Mouse (Mus musculus) heart, adult 8-10 months (tissue): Measurements from ENCODE around the gene Cracr2a. TPM values are rescaled to one million over a fixed set of nuclear protein-coding genes. Genes with fewer than 3 reads are reported as not detected.
"Not testable (repeated sequence)": the region's sequence is repeated elsewhere in the genome, so short reads cannot be mapped to it uniquely, and the experiment has no call there.

Source experiments
- DNase-seq: peaks from one replicate; pipeline ENCODE4 v3.0.0; 2022; ENCODE audit warnings: low spot score
- total RNA-seq, 4 experiments: library from RNA; stranded (reverse); gene quantifications; 2 replicates each; pipeline ENCODE4 v1.2.4; 2022

The Cracr2a gene
- total RNA-seq = 1 to 10 TPM in 3 of 4 experiments, under 1 TPM in 1; 0.35 to 3.4 (median 2.4) TPM

GRCm38 (mm10) chr6:127561231-127562020 is at the start of gene Cracr2a:
Gene Cracr2a (plus strand): TSS chr6:127561338.
- peak; percentile 72 for DNase-seq

GRCm38 (mm10) chr6:127513776-127514175 is 47.4 kb upstream of the Cracr2a start:
- not testable (repeated sequence) for DNase-seq

DNA sequence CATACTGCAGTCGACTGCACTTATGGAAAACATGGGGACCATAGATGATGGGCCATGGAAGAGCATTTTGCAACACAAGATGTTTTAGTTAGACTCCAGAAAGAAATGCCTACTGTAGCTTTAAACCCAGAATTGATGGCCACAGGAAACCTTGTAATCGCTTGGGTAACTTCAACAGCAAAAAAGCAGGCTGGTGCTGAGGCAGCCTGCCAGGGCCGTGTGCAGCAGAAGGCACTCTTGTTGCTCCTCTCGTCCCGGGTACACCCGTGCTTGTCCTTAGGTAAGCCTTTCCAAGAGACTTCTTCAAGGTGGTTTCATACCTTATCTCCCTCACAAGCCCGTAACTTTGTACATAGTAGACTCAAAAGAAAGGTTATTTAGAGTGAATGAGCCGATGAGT is 40.0 kb upstream of the Cracr2a start:
- no peak for DNase-seq

DNA sequence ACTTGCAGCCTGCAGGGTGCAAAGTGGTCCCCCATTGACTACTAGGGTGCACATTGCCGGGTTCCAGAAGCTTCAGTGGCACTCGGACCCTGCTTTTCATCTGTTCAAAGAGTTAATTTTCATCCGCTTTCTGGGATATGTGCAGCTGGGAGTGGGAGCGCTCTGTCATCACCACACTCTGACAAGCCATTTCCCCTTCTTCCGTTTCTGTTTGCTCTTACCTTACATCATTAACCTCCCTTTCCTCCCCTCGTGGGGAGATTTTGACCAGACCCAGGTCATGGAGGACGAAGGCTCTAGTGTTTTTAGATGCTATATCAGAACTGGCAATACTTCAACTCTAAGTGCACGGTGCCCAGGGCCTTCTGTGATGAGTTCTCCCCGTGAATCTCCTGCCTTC is 38.8 kb upstream of the Cracr2a start:
- DNase-seq = no peak

DNA sequence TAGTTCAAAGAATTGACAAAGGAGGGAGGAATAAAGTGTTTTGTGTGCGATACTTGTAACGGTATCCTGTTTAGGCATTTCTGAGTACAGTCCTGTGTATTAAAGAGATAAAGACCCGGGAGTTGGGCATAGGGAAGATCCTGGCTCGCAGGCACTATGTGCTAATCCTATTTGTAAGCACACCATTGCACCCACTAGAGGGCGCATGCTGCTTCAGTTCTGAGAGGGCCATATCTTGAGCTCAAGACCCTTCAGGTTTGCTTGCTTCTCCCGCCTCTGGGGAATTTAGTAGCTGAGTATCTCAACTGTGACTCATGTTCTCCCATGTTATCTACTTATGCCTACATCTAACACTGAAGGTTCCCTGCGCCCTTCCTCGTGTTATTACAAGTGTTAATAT is 36.7 kb upstream of the Cracr2a start:
- no peak for DNase-seq

DNA sequence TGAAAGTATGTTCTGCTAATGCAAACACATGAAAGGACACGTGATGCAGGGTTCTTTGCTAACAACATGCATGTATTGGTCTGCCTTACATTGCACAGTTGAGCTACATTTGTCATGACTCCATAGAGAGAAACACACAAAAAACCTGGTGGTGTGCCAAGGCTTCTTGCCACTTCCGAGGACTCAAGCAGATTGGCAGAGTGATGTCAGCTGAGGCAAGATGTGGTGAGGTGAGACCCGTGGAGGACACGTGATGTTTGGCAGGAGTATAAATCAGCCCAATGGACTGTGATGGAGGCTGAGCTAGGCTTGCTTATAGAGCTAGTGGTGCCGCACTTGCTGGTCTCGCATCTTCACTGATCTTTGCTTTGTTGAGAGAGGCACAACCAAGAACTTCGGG is 32.5 kb upstream of the Cracr2a start:
- no peak for DNase-seq

DNA sequence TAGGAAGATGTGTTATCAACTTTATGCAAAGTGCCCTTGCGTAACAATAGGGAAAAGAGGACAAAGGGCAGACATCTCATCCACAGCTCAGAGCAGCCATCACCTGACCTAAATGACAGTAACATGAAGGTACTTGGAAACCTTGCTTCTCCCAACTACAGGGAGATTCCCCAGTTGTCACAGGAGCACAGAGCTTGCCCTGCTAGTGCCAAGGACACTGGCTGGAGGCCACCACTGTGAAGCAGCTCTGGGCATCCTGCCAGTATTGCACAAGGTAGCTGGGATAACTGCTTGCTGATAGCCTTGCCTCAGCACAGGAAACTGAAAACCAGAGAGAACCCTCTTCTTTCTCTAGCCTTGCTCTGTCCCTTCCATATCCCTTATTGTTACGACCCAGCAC is 31.7 kb upstream of the Cracr2a start:
- peak; percentile 73 for DNase-seq

- no peak for DNase-seq
Measured at GRCm38 (mm10) chr6:127530206-127530605, 30.9 kb upstream of the Cracr2a start.

- no peak for DNase-seq
Measured at GRCm38 (mm10) chr6:127531412-127532205, 29.5 kb upstream of the Cracr2a start.

GRCm38 (mm10) chr6:127532304-127532703 is 28.8 kb upstream of the Cracr2a start:
- no peak for DNase-seq

GRCm38 (mm10) chr6:127533766-127534165 is 27.4 kb upstream of the Cracr2a start:
- no peak for DNase-seq

GRCm38 (mm10) chr6:127537035-127537434 is 24.1 kb upstream of the Cracr2a start:
- DNase-seq = no peak

- no peak for DNase-seq
Measured at GRCm38 (mm10) chr6:127538118-127538517, 23.0 kb upstream of the Cracr2a start.

DNA sequence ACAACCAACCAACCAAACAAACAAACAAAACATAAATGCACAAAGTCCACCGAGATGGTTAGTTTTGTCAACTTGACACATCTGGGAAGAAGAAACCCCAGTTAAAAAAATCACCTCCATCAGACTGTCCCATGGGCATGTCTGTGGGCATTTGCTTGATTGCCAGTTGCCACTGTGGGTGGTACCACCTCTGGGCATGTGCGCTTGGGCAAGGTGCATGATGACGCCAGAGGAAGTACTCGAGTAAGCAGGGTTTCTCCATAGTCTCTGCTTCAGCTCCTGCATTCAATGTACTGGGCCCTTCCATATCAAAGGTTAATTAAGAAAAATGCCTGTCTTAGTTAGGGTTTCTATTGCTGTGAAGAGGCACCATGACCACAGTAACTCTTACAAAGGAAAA is 21.9 kb upstream of the Cracr2a start:
- no peak for DNase-seq

DNA sequence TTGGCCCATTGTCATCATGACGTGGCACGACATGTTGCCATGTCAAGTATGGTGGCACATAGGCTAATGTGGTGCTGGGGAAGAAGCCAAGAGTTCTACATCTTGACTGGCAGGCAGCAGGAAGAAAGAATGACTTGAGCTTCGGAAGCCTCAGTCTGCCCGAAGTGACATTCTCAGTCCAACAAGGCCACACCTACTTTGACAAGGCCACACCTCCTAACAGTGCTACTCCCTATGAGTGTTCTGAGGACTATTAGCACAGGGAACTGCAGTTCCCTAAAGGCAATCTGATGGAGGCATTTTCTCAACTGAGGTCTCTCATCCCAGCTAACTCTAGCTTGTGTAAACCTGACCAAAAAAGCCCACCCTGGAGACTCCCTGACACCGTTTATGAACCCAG is 21.5 kb upstream of the Cracr2a start:
- DNase-seq = no peak

DNA sequence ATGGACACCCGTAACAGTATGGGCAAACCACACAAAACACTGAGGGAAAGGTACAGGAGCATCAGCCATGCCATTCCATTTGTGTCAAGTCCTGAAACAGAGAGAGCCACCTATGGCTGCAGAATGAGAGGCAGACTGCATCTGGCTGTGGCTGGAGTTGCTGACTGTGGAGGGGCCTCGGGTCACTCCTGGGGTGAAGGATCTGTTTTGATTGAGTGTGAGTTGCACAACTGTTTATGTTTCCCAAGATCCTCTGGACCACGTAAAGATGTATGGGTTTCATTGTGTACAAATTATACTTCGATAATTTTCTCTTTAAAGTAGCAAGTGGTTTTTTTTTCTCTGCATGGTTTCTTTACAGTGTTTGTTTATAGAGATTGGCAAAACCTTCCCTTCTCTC is 20.6 kb upstream of the Cracr2a start:
- DNase-seq = no peak

DNA sequence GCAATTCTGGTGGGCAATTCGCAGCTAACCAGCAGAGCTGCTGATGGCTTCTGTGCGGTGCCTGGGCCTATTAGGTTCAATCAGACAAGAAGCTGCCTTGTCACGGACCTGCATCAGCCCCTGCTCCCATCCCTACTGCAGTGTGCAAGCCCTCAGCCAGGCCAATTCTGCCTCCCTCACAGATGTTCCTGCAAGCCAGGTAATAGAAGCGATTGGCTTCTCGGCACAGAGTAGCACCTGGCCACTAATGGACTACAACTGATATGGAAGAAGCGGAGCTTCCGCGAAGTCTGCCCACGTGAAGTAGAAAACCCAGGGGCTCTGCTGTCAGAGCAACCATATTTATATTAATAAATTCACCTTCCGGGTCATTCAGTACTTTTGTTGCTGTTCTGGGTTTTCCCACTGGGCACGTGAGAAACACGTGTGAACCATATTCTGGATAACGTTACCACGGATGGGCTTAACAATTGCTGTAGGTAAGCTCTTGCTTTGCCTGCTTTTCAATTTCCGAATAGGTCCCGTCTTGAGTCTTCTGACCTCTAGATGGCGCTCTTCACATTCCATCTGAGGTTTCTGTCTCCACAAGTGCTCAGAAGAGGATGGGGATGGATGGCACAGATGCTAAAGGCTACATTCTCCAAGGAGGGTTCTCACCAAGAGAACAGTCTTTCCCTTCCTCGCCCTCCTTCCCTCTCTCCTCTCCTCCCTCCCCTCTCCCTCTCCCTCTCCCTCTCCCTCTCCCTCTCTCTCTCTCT is 19.3 kb upstream of the Cracr2a start:
- DNase-seq = peak; percentile 58

- peak; percentile 48 for DNase-seq
Measured at GRCm38 (mm10) chr6:127546676-127547075, 14.5 kb upstream of the Cracr2a start.

GRCm38 (mm10) chr6:127552940-127553339 is 8.2 kb upstream of the Cracr2a start:
- no peak for DNase-seq

GRCm38 (mm10) chr6:127555553-127555952 is 5.6 kb upstream of the Cracr2a start:
- DNase-seq = peak; percentile 61

GRCm38 (mm10) chr6:127560872-127561230 is 287 bp upstream of the Cracr2a start:
- no peak for DNase-seq

GRCm38 (mm10) chr6:127563511-127563910 is 2.4 kb downstream of the Cracr2a start:
- DNase-seq = no peak
